Mouse (Mus musculus): ENCODE data around the gene Olfr907. TPM values are rescaled to one million over a fixed set of nuclear protein-coding genes. Genes with fewer than 3 reads are reported as not detected.

The Olfr907 gene
- total RNA-seq (2021) = not detected

GRCm38 (mm10) chr9:38495501-38495900 lies at the start of gene Olfr907:
Olfr907 (plus strand) TSS chr9:38495801.
- DNase-seq = no peak
- intact Hi-C loops (cut with DNase I) = no loop called here

DNA sequence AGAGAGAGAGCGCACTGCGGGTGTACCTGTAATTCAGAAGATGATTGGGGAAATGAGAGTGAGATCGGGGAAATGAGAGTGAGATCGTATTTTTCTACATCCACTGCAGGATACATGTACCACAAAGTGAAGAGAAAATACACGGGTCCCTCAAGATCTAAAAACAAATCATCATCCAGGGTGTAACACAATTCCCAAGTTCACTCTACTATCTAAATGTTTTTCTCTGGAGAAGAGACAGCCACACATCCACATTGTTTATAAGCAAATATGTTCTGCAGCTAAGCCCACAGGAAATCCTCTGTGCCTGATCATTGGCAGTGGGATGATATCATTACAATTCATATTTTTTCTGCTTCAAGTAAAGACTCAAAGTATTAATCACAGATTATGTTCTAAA lies 48.2 kb upstream of the Olfr907 start, which contains the start of gene Olfr902:
Gene Olfr902 (plus strand): TSS at position 301 of the 400 bp plus-strand sequence.
- no peak for DNase-seq
- intact Hi-C loops (cut with DNase I) = no loop called here

DNA sequence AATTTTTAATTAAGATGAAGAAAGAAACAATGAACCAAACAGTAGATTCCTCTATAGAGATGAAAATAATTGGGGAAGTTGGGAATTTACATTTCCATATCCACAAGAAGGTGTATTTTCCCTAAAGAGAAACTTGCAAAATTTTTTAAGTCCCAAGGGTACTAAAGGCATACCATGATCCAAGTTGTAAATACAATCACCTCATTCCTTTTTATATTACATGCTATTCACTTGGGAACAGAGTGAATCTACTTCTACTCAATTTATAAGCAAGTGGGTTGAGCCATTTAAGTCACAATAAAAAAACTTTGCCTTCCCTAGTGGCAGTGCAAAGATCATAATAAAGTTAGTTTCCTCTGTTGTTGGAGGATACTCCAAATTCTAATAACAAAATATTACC lies 32.8 kb upstream of the Olfr907 start, which contains the start of gene Olfr904:
Gene Olfr904 (plus strand): TSS at position 301 of the 400 bp plus-strand sequence.
- DNase-seq = no peak
- intact Hi-C loops (cut with DNase I) = no loop called here

- no peak for DNase-seq
- intact Hi-C loops (cut with DNase I) = no loop called here
Measured at GRCm38 (mm10) chr9:38470807-38471206, 24.8 kb upstream of the Olfr907 start, which contains the start of gene Olfr905. Olfr905 (plus strand) TSS chr9:38471107.

GRCm38 (mm10) chr9:38486785-38487184 lies 8.8 kb upstream of the Olfr907 start, which contains the start of gene Olfr906:
Olfr906 (plus strand) TSS chr9:38487085.
- intact Hi-C loops (cut with DNase I) = no loop called here
- DNase-seq = no peak

DNA sequence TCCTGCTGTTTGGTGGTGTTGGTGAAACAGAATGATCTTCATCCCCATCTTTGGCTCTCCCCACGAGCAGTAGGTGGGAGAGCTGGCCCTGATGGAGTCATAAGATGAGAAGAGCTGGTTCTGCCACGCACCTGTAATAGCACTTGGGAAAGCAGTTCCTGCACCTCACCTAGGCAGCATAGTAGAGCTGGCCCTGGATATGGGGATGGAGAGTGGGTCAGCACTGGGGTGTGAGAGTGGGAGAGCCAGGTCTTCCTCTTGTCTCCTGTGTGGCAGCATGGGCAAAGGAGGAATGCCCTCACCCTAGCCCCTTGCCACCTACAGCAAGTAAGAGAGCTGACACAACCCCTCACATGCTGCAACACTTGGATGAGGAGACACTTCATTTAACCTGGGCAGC lies 16.8 kb downstream of the Olfr907 start:
- intact Hi-C loops (cut with DNase I) = no loop called here
- no peak for DNase-seq

DNA sequence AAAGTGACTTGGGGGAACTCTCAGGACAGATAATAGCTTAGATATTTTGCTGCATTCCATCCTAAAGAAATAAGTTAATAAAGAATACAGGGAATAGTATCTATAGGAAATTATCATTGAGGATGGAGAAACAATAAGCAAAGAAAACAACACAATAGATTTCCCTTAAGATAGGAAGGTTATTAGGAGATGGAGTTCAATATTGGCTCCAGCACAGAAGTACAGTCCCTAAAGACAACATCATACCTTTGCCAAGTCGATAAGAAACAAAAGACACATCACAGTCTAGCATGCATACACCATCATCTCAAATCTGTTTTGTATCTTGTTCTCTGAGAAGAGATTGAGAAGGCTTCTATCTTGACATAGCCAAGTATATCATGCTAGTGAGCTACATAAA lies 25.7 kb downstream of the Olfr907 start, which contains the start of gene Olfr911-ps1:
Gene Olfr911-ps1 (plus strand): TSS at position 301 of the 400 bp plus-strand sequence.
- intact Hi-C loops (cut with DNase I) = no loop called here
- DNase-seq = no peak

GRCm38 (mm10) chr9:38537549-38537948 lies 41.9 kb downstream of the Olfr907 start, which contains the start of gene Olfr910:
Olfr910 (plus strand) TSS chr9:38537849.
- intact Hi-C loops (cut with DNase I) = no loop called here
- DNase-seq = no peak

Other genes starting within 250 kb of the Olfr907 start
- not detected for gene Olfr143, start 243.0 kb upstream of the Olfr907 start, total RNA-seq (2021)
- not detected for gene Olfr895, start 227.9 kb upstream of the Olfr907 start, total RNA-seq (2021)
- not detected for gene Olfr896-ps1, start 204.7 kb upstream of the Olfr907 start, total RNA-seq (2021)
- not detected for gene Olfr25, start 166.7 kb upstream of the Olfr907 start, total RNA-seq (2021)
- gene Olfr898, start 147.4 kb upstream of the Olfr907 start, total RNA-seq (2021) = not detected
- gene Olfr250, start 128.9 kb upstream of the Olfr907 start, total RNA-seq (2021) = not detected
- not detected for gene Olfr251, start 118.7 kb upstream of the Olfr907 start, total RNA-seq (2021)
- gene Olfr147, start 94.1 kb upstream of the Olfr907 start, total RNA-seq (2021) = not detected
- gene Olfr901, start 66.3 kb upstream of the Olfr907 start, total RNA-seq (2021) = not detected
- not detected for gene Olfr902, start 48.1 kb upstream of the Olfr907 start, total RNA-seq (2021)
- gene Olfr904, start 32.7 kb upstream of the Olfr907 start, total RNA-seq (2021) = not detected
- not detected for gene Olfr905, start 24.7 kb upstream of the Olfr907 start, total RNA-seq (2021)
- gene Olfr906, start 8.7 kb upstream of the Olfr907 start, total RNA-seq (2021) = not detected
- gene Olfr911-ps1, start 25.8 kb downstream of the Olfr907 start, total RNA-seq (2021) = not detected
- not detected for gene Olfr910, start 42.0 kb downstream of the Olfr907 start, total RNA-seq (2021)
- not detected for gene Olfr912, start 84.4 kb downstream of the Olfr907 start, total RNA-seq (2021)
- gene Olfr913, start 97.0 kb downstream of the Olfr907 start, total RNA-seq (2021) = not detected
- gene Olfr914, start 109.3 kb downstream of the Olfr907 start, total RNA-seq (2021) = not detected
- not detected for gene Olfr916, start 164.1 kb downstream of the Olfr907 start, total RNA-seq (2021)
- gene Olfr917, start 170.0 kb downstream of the Olfr907 start, total RNA-seq (2021) = not detected
- gene Olfr918, start 178.8 kb downstream of the Olfr907 start, total RNA-seq (2021) = not detected
- not detected for gene Olfr919, start 207.9 kb downstream of the Olfr907 start, total RNA-seq (2021)
- 10 to 100 TPM; 29.9 to 34.3 TPM for gene Vwa5a, start 222.5 kb downstream of the Olfr907 start, total RNA-seq (2021)

All from heart, postnatal 10 days (tissue).